8 mouse cellular contexts compared by ENCODE assay signal in genomic region chr6:11793366-11793765, GRCm38 (mm10).
DNase-seq lines count a peak whose midpoint lies in the region; ATAC-seq lines count a peak whose summit lies in the region.

No protein-coding gene starts in this region.

- H3K4me3 ChIP-seq in forebrain, embryonic 10.5 days = no peak overlapping the region
- H3K4me3 ChIP-seq in midbrain, embryonic 16.5 days (ENCODE audit: low read depth, low read length) = no peak overlapping the region

- no peak overlapping the region for H3K27ac ChIP-seq in forebrain, embryonic 10.5 days
- no peak overlapping the region for H3K27ac ChIP-seq in midbrain, embryonic 16.5 days (ENCODE audit: low read length)

- intact Hi-C loops in left cerebral cortex, postnatal 4 days (cut with DNase I) = no loop called here

- WGBS in forebrain, embryonic 10.5 days = 41% methylated on average over 8 of the region's 8 CpGs
- 26% methylated on average over 8 of the region's 8 CpGs for WGBS in midbrain, embryonic 16.5 days

- no peak overlapping the region for H3K9ac ChIP-seq in midbrain, embryonic 16.5 days (ENCODE audit: low read depth, low read length)

- H3K27me3 ChIP-seq in forebrain, embryonic 10.5 days (ENCODE audit: poor library complexity, severe bottlenecking) = no peaks in the 10 kb centered on the region
- H3K27me3 ChIP-seq in midbrain, embryonic 16.5 days (ENCODE audit: control insufficient read depth, insufficient read depth, low read depth, low read length) = no peaks in the 10 kb centered on the region
- no peaks in the 10 kb centered on the region for H3K27me3 ChIP-seq in splenic B cell, adult 2 months (ENCODE audit: control insufficient read depth, insufficient read depth, low read length, poor library complexity, severe bottlenecking)

- no peaks in the 10 kb centered on the region for H3K36me3 ChIP-seq in forebrain, embryonic 10.5 days (replicated peaks)
- no peaks in the 10 kb centered on the region for H3K36me3 ChIP-seq in midbrain, embryonic 16.5 days (ENCODE audit: control insufficient read depth, insufficient read depth, low read length)
- H3K36me3 ChIP-seq in splenic B cell, adult 2 months (ENCODE audit: control insufficient read depth, insufficient read depth, low read length, poor library complexity, severe bottlenecking) = no peaks in the 10 kb centered on the region

- DNase-seq in heart, postnatal 4 days = peak; percentile 23
- no peak for DNase-seq in heart, adult 9 months (ENCODE audit: low spot score in 2 of 2)
- peak; percentile 30 for DNase-seq in brain, embryonic 18.5 days (ENCODE audit: low read depth, low spot score)
- peak; percentile 41 for DNase-seq in forebrain, embryonic 10.5 days (ENCODE audit: extremely low spot score, low spot score)
- peak; percentile 11 to 32 for DNase-seq in kidney, adult 8-10 months
- peak; percentile 43 for DNase-seq in left cerebral cortex, postnatal 4 days
- peak; percentile 37 for DNase-seq in splenic B cell, adult 2 months (ENCODE audit: low read depth, low spot score)

- H3K4me1 ChIP-seq in forebrain, embryonic 10.5 days = no peaks in the 10 kb centered on the region
- no peaks in the 10 kb centered on the region for H3K4me1 ChIP-seq in midbrain, embryonic 16.5 days (ENCODE audit: control insufficient read depth, insufficient read depth, low read length)

- ATAC-seq in midbrain, embryonic 16.5 days = peak; percentile 68

- no peak overlapping the region for H3K4me2 ChIP-seq in midbrain, embryonic 16.5 days (ENCODE audit: low read length)

- no peaks in the 10 kb centered on the region for H3K9me3 ChIP-seq in forebrain, embryonic 10.5 days
- no peaks in the 10 kb centered on the region for H3K9me3 ChIP-seq in midbrain, embryonic 16.5 days (replicated peaks; ENCODE audit: control insufficient read depth, low read length, poor library complexity, severe bottlenecking)

Comparison
In these comparisons a context has a peak if more than half of its experiments do, and no peak if none do; other contexts are left out.
1. DNase-seq: peak in heart, postnatal 4 days (single experiment), brain, embryonic 18.5 days (single experiment), forebrain, embryonic 10.5 days (single experiment), kidney, adult 8-10 months (2 of 2), left cerebral cortex, postnatal 4 days (single experiment) and splenic B cell, adult 2 months (single experiment); none in heart, adult 9 months (0 of 2).